Mouse (Mus musculus): ENCODE data around the gene Lpar1. TPM values are rescaled to one million over a fixed set of nuclear protein-coding genes. Genes with fewer than 3 reads are reported as not detected.

Gene Lpar1
- total and polyA plus RNA-seq, 3 experiments = 0.22 TPM; not detected in 2

GRCm38 (mm10) chr4:58520531-58520930 is 33.2 kb downstream of the Lpar1 start:
- DNase-seq (ENCODE audit: low spot score) (no peak), ATAC-seq (ENCODE audit: extremely low read depth, insufficient number of reproducible peaks, low FRiP score, poor library complexity, severe bottlenecking) (no peak)
- H3K4me1 ChIP-seq (ENCODE audit: insufficient read depth, low read depth, low read length) = no peaks in the 10 kb centered on the region
- H3K9me3 ChIP-seq (replicated peaks) = peaks cover 37% of the 10 kb centered on the region
- no peaks in the 10 kb centered on the region for H3K27me3 ChIP-seq (ENCODE audit: insufficient read depth, low read length)
- H3K4me3 ChIP-seq (ENCODE audit: low read depth, low read length) = no peak overlapping the region
- TF ChIP-seq CTCF (IDR thresholded peaks at IDR 0.05; ENCODE audit: low read depth, low read length) (no peak), GATA2 (IDR thresholded peaks at IDR 0.05; ENCODE audit: borderline replicate concordance, low read depth, low read length) (no peak)
- H3K36me3 ChIP-seq (replicated peaks) = no peaks in the 10 kb centered on the region

DNA sequence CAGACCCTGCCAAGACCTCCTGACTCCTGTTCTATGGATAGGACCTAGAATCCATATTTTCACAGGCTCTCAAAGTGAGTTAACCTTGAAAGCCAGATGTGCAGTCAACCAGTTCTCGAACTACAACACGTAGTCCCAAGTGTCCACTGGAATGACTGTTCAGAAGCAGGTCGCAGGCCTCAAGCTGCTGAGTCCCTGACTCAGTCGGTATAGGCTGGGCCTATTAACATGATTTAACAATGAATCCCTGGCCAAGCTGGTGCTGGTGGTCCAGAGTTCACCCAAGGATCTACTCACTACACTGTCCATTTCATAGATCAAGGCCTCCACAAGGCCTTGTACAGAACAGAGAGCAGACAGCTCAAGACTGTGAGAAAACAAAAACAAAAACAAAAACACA is 33.8 kb downstream of the Lpar1 start:
- no peaks in the 10 kb centered on the region for H3K36me3 ChIP-seq (replicated peaks)
- H3K9me3 ChIP-seq (replicated peaks) = peaks cover 35% of the 10 kb centered on the region
- ATAC-seq (ENCODE audit: extremely low read depth, insufficient number of reproducible peaks, low FRiP score, poor library complexity, severe bottlenecking) = no peak
- no peak for DNase-seq (ENCODE audit: low spot score)
- no peak overlapping the region for H3K4me3 ChIP-seq (ENCODE audit: low read depth, low read length)
- TF ChIP-seq CTCF (IDR thresholded peaks at IDR 0.05; ENCODE audit: low read depth, low read length) (no peak), GATA2 (IDR thresholded peaks at IDR 0.05; ENCODE audit: borderline replicate concordance, low read depth, low read length) (no peak), TAL1 (conservative IDR thresholded peaks at IDR 0.05; ENCODE audit: low read depth, low read length) (no peak), GATA1 (IDR thresholded peaks at IDR 0.05; ENCODE audit: borderline replicate concordance, low read length) (no peak)
- no peaks in the 10 kb centered on the region for H3K27me3 ChIP-seq (ENCODE audit: insufficient read depth, low read length)
- H3K4me1 ChIP-seq (ENCODE audit: insufficient read depth, low read depth, low read length) = no peaks in the 10 kb centered on the region

DNA sequence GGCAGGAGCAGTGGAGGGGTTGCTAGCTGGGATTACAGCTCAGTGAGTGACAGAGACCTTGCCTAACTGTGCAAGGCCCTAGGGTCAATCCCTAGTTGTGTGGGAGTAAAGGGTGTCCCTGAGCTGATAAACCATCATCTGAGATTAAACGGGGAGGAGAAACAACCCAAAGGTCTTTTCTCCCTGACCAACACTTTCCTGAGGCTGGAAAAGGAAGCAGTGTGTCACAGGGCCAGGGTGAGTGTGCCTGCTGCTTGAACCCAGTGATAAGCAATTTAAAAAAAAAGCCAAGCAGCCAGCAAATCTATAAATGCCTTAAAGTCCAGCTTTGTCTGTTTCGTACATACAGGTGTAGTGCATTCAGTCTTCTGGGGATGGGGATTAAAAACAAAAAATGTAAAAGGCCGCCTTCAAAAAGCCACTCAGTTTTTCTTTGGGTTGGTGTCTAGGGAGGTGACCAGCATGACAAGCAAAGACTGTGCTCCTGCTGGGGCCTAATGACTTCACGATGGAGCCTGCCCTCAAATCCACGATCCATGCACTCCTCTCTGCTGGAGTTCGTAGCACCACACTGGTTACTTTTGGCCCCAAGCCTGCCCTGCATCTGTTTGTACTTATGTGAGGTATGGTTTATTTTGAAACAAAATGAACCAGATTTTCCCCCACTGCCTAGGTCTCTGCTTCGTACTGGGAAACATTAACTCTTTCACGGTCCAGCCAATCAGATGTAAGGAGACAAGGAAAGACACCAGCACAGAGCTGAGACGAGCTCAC is 35.3 kb downstream of the Lpar1 start:
- H3K4me3 ChIP-seq (ENCODE audit: low read depth, low read length) = no peak overlapping the region
- H3K36me3 ChIP-seq (replicated peaks) = no peaks in the 10 kb centered on the region
- no peaks in the 10 kb centered on the region for H3K4me1 ChIP-seq (ENCODE audit: insufficient read depth, low read depth, low read length)
- peaks cover 29% of the 10 kb centered on the region for H3K9me3 ChIP-seq (replicated peaks)
- no peak for TF ChIP-seq GATA2 (IDR thresholded peaks at IDR 0.05; ENCODE audit: borderline replicate concordance, low read depth, low read length)
- TF ChIP-seq GATA1 (IDR thresholded peaks at IDR 0.05; ENCODE audit: borderline replicate concordance, low read length) = no peak
- no peak for TF ChIP-seq TAL1 (conservative IDR thresholded peaks at IDR 0.05; ENCODE audit: low read depth, low read length)
- no peak for TF ChIP-seq POLR2AphosphoS5 (IDR thresholded peaks at IDR 0.05; ENCODE audit: insufficient replicate concordance, low read depth, low read length)
- TF ChIP-seq CTCF (IDR thresholded peaks at IDR 0.05; ENCODE audit: low read depth, low read length) = no peak
- no peaks in the 10 kb centered on the region for H3K27me3 ChIP-seq (ENCODE audit: insufficient read depth, low read length)
- ATAC-seq (ENCODE audit: extremely low read depth, insufficient number of reproducible peaks, low FRiP score, poor library complexity, severe bottlenecking) (no peak), DNase-seq (ENCODE audit: low spot score) (no peak)

- no peaks in the 10 kb centered on the region for H3K4me1 ChIP-seq (ENCODE audit: insufficient read depth, low read depth, low read length)
- no peak for ATAC-seq (ENCODE audit: extremely low read depth, insufficient number of reproducible peaks, low FRiP score, poor library complexity, severe bottlenecking)
- H3K9me3 ChIP-seq (replicated peaks) = peaks cover 22% of the 10 kb centered on the region
- no peaks in the 10 kb centered on the region for H3K36me3 ChIP-seq (replicated peaks)
- no peak for TF ChIP-seq GATA2 (IDR thresholded peaks at IDR 0.05; ENCODE audit: borderline replicate concordance, low read depth, low read length)
- no peak for TF ChIP-seq POLR2AphosphoS5 (IDR thresholded peaks at IDR 0.05; ENCODE audit: insufficient replicate concordance, low read depth, low read length)
- no peak for TF ChIP-seq TAL1 (conservative IDR thresholded peaks at IDR 0.05; ENCODE audit: low read depth, low read length)
- TF ChIP-seq GATA1 (IDR thresholded peaks at IDR 0.05; ENCODE audit: borderline replicate concordance, low read length) = no peak
- TF ChIP-seq CTCF (IDR thresholded peaks at IDR 0.05; ENCODE audit: low read depth, low read length) = no peak
- no peak overlapping the region for H3K4me3 ChIP-seq (ENCODE audit: low read depth, low read length)
- no peaks in the 10 kb centered on the region for H3K27me3 ChIP-seq (ENCODE audit: insufficient read depth, low read length)
- DNase-seq (ENCODE audit: low spot score) = no peak
Observed at GRCm38 (mm10) chr4:58516810-58517209, 36.9 kb downstream of the Lpar1 start.

- Histone ChIP-seq H3K4me3 (ENCODE audit: low read depth, low read length) (no peak overlapping the region), H3K9me3 (replicated peaks) (peaks cover 21% of the 10 kb centered on the region), H3K27me3 (ENCODE audit: insufficient read depth, low read length) (no peaks in the 10 kb centered on the region), H3K36me3 (replicated peaks) (no peaks in the 10 kb centered on the region), H3K4me1 (ENCODE audit: insufficient read depth, low read depth, low read length) (no peaks in the 10 kb centered on the region)
- TF ChIP-seq CTCF (IDR thresholded peaks at IDR 0.05; ENCODE audit: low read depth, low read length) (no peak), TAL1 (conservative IDR thresholded peaks at IDR 0.05; ENCODE audit: low read depth, low read length) (no peak), GATA1 (IDR thresholded peaks at IDR 0.05; ENCODE audit: borderline replicate concordance, low read length) (no peak), POLR2AphosphoS5 (IDR thresholded peaks at IDR 0.05; ENCODE audit: insufficient replicate concordance, low read depth, low read length) (no peak), GATA2 (IDR thresholded peaks at IDR 0.05; ENCODE audit: borderline replicate concordance, low read depth, low read length) (no peak)
- DNase-seq (ENCODE audit: low spot score) = no peak
- no peak for ATAC-seq (ENCODE audit: extremely low read depth, insufficient number of reproducible peaks, low FRiP score, poor library complexity, severe bottlenecking)
Observed at GRCm38 (mm10) chr4:58516221-58516620, 37.5 kb downstream of the Lpar1 start.

GRCm38 (mm10) chr4:58511554-58511953 is 42.1 kb downstream of the Lpar1 start:
- H3K4me1 ChIP-seq (ENCODE audit: insufficient read depth, low read depth, low read length) = no peaks in the 10 kb centered on the region
- TF ChIP-seq GATA2 (IDR thresholded peaks at IDR 0.05; ENCODE audit: borderline replicate concordance, low read depth, low read length) (no peak), GATA1 (IDR thresholded peaks at IDR 0.05; ENCODE audit: borderline replicate concordance, low read length) (no peak), POLR2AphosphoS5 (IDR thresholded peaks at IDR 0.05; ENCODE audit: insufficient replicate concordance, low read depth, low read length) (no peak), CTCF (IDR thresholded peaks at IDR 0.05; ENCODE audit: low read depth, low read length) (no peak), TAL1 (conservative IDR thresholded peaks at IDR 0.05; ENCODE audit: low read depth, low read length) (no peak)
- H3K36me3 ChIP-seq (replicated peaks) = no peaks in the 10 kb centered on the region
- H3K4me3 ChIP-seq (ENCODE audit: low read depth, low read length) = no peak overlapping the region
- peaks cover 29% of the 10 kb centered on the region for H3K9me3 ChIP-seq (replicated peaks)
- no peaks in the 10 kb centered on the region for H3K27me3 ChIP-seq (ENCODE audit: insufficient read depth, low read length)
- ATAC-seq (ENCODE audit: extremely low read depth, insufficient number of reproducible peaks, low FRiP score, poor library complexity, severe bottlenecking) (no peak), DNase-seq (ENCODE audit: low spot score) (no peak)

Measured in G1E (cell line).